Mouse (Mus musculus): ENCODE data around the gene Best2.

The Best2 gene

GRCm38 (mm10) chr8:85014431-85014830, at the start of gene Best2:
Gene Best2 (minus strand): TSS chr8:85014531.
- no peak for DNase-seq

GRCm38 (mm10) chr8:85062603-85063002, 48.3 kb upstream of the Best2 start:
- no peak for DNase-seq

- peak; percentile 89 for DNase-seq
Measured at GRCm38 (mm10) chr8:85059879-85060616, 45.7 kb upstream of the Best2 start, which contains the start of gene Fbxw9. Gene Fbxw9 (plus strand): TSS chr8:85060055.

- no peak for DNase-seq
Measured at GRCm38 (mm10) chr8:85057367-85057766, 43.0 kb upstream of the Best2 start.

- DNase-seq = no peak
Measured at GRCm38 (mm10) chr8:85043619-85044018, 29.3 kb upstream of the Best2 start.

- DNase-seq = peak; percentile 60
Measured at GRCm38 (mm10) chr8:85037681-85038531, 23.6 kb upstream of the Best2 start.

- no peak for DNase-seq
Measured at GRCm38 (mm10) chr8:85037366-85037680, 23.0 kb upstream of the Best2 start.

GRCm38 (mm10) chr8:85036718-85037365, 22.5 kb upstream of the Best2 start, which contains the start of gene Tnpo2:
Gene Tnpo2 (plus strand): TSS chr8:85036915.
- DNase-seq = peak; percentile 94

- no peak for DNase-seq
Measured at GRCm38 (mm10) chr8:85036381-85036717, 22.0 kb upstream of the Best2 start.

- DNase-seq = no peak
Measured at GRCm38 (mm10) chr8:85035728-85036310, 21.5 kb upstream of the Best2 start.

GRCm38 (mm10) chr8:85035165-85035727, 20.9 kb upstream of the Best2 start:
- DNase-seq = no peak

- DNase-seq = peak; percentile 72
Measured at GRCm38 (mm10) chr8:85034764-85035163, 20.4 kb upstream of the Best2 start.

- DNase-seq = no peak
Measured at GRCm38 (mm10) chr8:85033867-85034266, 19.5 kb upstream of the Best2 start.

- DNase-seq = no peak
Measured at GRCm38 (mm10) chr8:85032622-85033311, 18.4 kb upstream of the Best2 start.

- peak; percentile 55 for DNase-seq
Measured at GRCm38 (mm10) chr8:85029271-85029670, 14.9 kb upstream of the Best2 start.

GRCm38 (mm10) chr8:85027922-85028321, 13.6 kb upstream of the Best2 start:
- DNase-seq = no peak

- DNase-seq = no peak
Measured at GRCm38 (mm10) chr8:85027516-85027855, 13.2 kb upstream of the Best2 start.

- DNase-seq = peak; percentile 97
Measured at GRCm38 (mm10) chr8:85026670-85027515, 12.6 kb upstream of the Best2 start, which contains the start of gene Trir. Gene Trir (plus strand): TSS chr8:85026823.

GRCm38 (mm10) chr8:85025098-85025932, 11.0 kb upstream of the Best2 start, which contains the start of gene Asna1:
Gene Asna1 (minus strand): TSS chr8:85025281.
- DNase-seq = peak; percentile 83

GRCm38 (mm10) chr8:85023846-85024245, 9.5 kb upstream of the Best2 start:
- no peak for DNase-seq
